Mouse (Mus musculus) ES-Bruce4 (cell line): ENCODE measurements around the gene Leprot.

Experiments used
- CTCF ChIP-seq: IDR thresholded peaks from one replicate; pipeline ENCODE4 v1.8.1; 2011; ENCODE audit warnings: low read depth, low read length
- EP300 ChIP-seq: IDR thresholded peaks from 2 replicates; pipeline ENCODE4 v1.6.1; 2011; ENCODE audit warnings: low read depth, low read length; ENCODE audit not compliant: insufficient read depth
- POLR2A ChIP-seq: IDR thresholded peaks from one replicate; pipeline ENCODE4 v1.8.1; 2011; ENCODE audit warnings: low read length; ENCODE audit not compliant: insufficient read depth

- no peak for TF ChIP-seq CTCF
- TF ChIP-seq EP300, result no peak
- TF ChIP-seq POLR2A, result no peak
These were observed 51.9 kb downstream of the Leprot start for GRCm38 (mm10) chr4:101699423-101699822.
